Mouse (Mus musculus) thymus, adult 2 months (tissue): ENCODE results near the gene Ciart. TPM values are rescaled to one million over a fixed set of nuclear protein-coding genes. Genes with fewer than 3 reads are reported as not detected.
"Not testable (repeated sequence)": the region's sequence is repeated elsewhere in the genome, so short reads cannot be mapped to it uniquely, and the experiment has no call there.

Experiments
- DNase-seq: peaks from one replicate; pipeline ENCODE4 v3.0.0; 2021
- H3K27ac ChIP-seq: fragments of 200-500 bp; 2 replicates; pipeline ENCODE4 v1.5.1; 2012; ENCODE audit warnings: low read length, control low read depth; ENCODE audit not compliant: control insufficient read depth, insufficient read depth
- H3K27me3 ChIP-seq: fragments of 200-500 bp; 2 replicates; pipeline ENCODE4 v1.6.1; 2012; ENCODE audit warnings: mild to moderate bottlenecking, low read length, moderate library complexity, mixed read lengths; ENCODE audit not compliant: control insufficient read depth, insufficient read depth
- H3K36me3 ChIP-seq: fragments of 200-500 bp; 2 replicates; pipeline ENCODE4 v1.6.1; 2012; ENCODE audit warnings: mild to moderate bottlenecking, low read length, moderate library complexity; ENCODE audit not compliant: control insufficient read depth, insufficient read depth
- H3K4me1 ChIP-seq: fragments of 200-500 bp; replicated peaks from 2 replicates; pipeline ENCODE4 v1.6.1; 2012; ENCODE audit warnings: low read length; ENCODE audit not compliant: control insufficient read depth, insufficient read depth
- H3K4me3 ChIP-seq: fragments of 200-500 bp; 2 replicates; pipeline ENCODE4 v1.5.1; 2012; ENCODE audit warnings: mild to moderate bottlenecking, low read length, control low read depth, moderate library complexity; ENCODE audit not compliant: control insufficient read depth, insufficient read depth
- CTCF ChIP-seq: fragments of 200-500 bp; IDR thresholded peaks from 2 replicates; pipeline ENCODE4 v1.5.1; 2012; ENCODE audit warnings: mild to moderate bottlenecking, control low read depth, low read length, moderate library complexity, borderline replicate concordance; ENCODE audit not compliant: control insufficient read depth, poor library complexity, insufficient read depth; ENCODE audit errors: extremely low read depth
- POLR2A ChIP-seq: fragments of 200-500 bp; IDR thresholded peaks from 2 replicates; pipeline ENCODE4 v1.6.1; 2012; ENCODE audit warnings: mild to moderate bottlenecking, low read length, control low read depth, moderate library complexity; ENCODE audit not compliant: control insufficient read depth, poor library complexity, insufficient read depth; ENCODE audit errors: extremely low read depth
- WGBS: fragments of 180-500 bp; shearing (Covaris S2); methylation state at CpG from one replicate; pipeline ENCODE4 v1.1.7; 2018; 5-methylcytosine and 5-hydroxymethylcytosine counted together
- polyA plus RNA-seq: library from polyadenylated mRNA; depleted of rRNA; stranded (reverse); fragments of >200 nt; gene quantifications from 2 replicates; pipeline ENCODE4 v1.2.3, GENCODE M21; 2012

The Ciart gene
- polyA plus RNA-seq, 1 experiment = 3.1 TPM

- peak within 1 kb of the TSS; percentile 38; the same call in 1 of the 2 replicates for H3K27ac ChIP-seq
- DNase-seq = peak; percentile 95
- TF ChIP-seq POLR2A = peak; percentile 43
- TF ChIP-seq CTCF = peak; percentile 39; the same call in 1 of the 2 replicates
- not testable (repeated sequence) for H3K27me3 ChIP-seq, H3K36me3 ChIP-seq
- peaks cover 28% of the 10 kb centered on the region for H3K4me1 ChIP-seq
- under 1% methylated on average over 27 of the region's 43 CpGs for WGBS
- H3K4me3 ChIP-seq = peak within 1 kb of the TSS; percentile 89
Observed at GRCm38 (mm10) chr3:95893606-95894316, 11.7 kb upstream of the Ciart start, which contains the start of gene Aph1a. Gene Aph1a, plus strand, starts transcription at chr3:95893969.

GRCm38 (mm10) chr3:95893126-95893525 is 11.1 kb upstream of the Ciart start:
- TF ChIP-seq CTCF = no peak
- no peak for TF ChIP-seq POLR2A
- Histone ChIP-seq H3K27me3 (no peaks in the 10 kb centered on the region), H3K27ac (peak overlapping the region; percentile 22; the same call in 1 of the 2 replicates), H3K36me3 (0 out of 2 replicates have a peak, but pooled peaks cover 4% of the 10 kb centered on the region), H3K4me3 (no peak overlapping the region), H3K4me1 (peaks cover 28% of the 10 kb centered on the region)
- 7% methylated on average over 7 of the region's 7 CpGs for WGBS
- DNase-seq = no peak

DNA sequence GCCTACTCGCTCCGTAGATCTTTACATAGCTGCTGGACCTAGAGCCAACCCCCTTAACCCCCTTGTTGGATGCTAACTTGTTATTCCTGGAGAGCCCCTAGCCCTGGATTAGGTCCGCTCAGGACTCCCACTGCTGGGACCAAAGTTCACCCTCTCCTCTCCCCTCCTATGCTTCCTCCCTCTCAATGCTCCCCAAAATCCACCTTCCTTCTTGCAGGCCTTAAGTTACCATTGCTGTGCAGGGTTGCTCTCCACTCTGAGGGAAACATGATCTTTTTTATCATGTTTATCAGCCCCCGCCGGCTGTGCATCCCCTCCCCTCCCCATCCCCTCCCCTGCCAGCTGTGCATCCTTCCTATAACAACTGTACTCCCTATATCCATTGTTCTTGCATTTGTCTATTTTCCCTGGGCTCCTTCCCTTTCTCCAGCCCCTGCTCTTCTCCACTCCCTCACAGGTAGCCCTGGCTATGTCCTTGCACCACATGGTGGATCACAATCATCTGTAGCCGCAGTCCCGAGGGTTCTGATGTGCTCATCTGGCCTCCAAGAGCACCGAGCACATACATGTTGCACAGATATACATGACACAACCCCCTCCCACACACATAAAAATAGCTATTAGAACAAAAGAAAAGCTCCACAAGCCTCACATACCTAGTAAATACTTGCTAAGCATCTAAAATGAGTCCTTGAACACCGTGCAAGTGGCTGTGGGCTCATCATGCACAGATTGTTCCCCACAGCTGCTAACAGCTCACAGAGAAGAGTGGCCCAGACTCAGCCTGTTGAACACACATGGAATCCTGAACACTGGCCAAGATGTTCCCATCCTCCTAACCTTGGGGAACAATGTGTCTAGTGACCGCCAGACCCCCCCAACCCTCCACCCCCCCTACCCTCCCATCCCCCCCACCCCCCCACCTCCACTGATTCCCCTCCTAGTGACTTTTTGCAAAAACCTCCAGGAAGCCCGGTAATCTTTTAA is 10.3 kb upstream of the Ciart start:
- Histone ChIP-seq H3K4me3 (no peak overlapping the region), H3K4me1 (peaks cover 25% of the 10 kb centered on the region), H3K27me3 (no peaks in the 10 kb centered on the region), H3K27ac (peak overlapping the region; percentile 25; the same call in 1 of the 2 replicates), H3K36me3 (no peaks in the 10 kb centered on the region)
- WGBS = 34% methylated on average over 11 of the region's 11 CpGs
- no peak for DNase-seq
- TF ChIP-seq CTCF = no peak
- TF ChIP-seq POLR2A = no peak

DNA sequence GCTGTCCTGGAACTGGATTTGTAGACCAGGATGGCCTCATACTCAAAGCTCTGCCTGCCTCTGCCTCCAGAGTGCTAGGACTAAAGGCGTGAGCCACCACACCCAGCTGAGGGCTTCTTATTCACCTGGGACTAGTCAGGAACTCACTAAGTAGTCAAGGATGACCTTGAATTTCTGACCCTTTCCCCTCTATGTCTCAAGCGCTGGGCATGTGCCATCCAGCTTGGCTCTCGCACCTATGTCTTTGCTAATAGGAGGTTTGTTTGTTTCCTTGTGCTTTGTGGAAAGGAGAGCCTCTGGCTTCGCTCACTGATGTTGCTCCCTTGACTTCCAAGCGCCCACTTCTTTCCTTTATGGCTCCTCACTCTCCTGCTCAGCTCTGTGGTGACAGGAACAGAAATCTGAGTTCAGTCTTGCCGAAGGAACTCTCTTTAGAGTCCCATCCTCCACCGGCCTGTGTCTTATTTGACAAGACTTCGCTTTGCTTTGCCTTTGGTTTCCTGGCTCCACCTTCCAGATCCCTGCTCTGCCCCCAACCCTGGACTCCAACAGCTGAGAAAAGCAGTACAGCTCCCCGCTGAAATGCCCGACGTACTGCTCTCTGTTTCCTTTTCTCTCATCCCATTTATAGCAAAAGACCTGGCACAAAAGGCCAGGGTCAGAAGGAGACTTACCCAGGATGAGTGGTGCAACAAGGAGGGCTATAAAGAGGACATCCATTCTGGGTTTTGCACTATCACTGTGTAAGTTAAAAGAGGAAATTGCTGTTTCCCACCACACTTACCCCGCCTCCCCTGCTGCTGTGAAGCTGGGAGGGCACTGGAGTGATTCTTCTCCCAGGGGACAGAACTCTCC is 9.4 kb upstream of the Ciart start, which contains the start of gene BC028528:
BC028528 (minus strand) TSS at position 795 of the 855 bp plus-strand sequence.
- H3K36me3 ChIP-seq = no peaks in the 10 kb centered on the region
- H3K4me3 ChIP-seq = no peak within 1 kb of the TSS
- H3K4me1 ChIP-seq = peaks cover 25% of the 10 kb centered on the region
- TF ChIP-seq POLR2A = no peak
- TF ChIP-seq CTCF = no peak
- peak within 1 kb of the TSS; percentile 25; the same call in 1 of the 2 replicates for H3K27ac ChIP-seq
- no peaks in the 10 kb centered on the region for H3K27me3 ChIP-seq
- peak; percentile 32 for DNase-seq
- 21% methylated on average over 12 of the region's 12 CpGs for WGBS

DNA sequence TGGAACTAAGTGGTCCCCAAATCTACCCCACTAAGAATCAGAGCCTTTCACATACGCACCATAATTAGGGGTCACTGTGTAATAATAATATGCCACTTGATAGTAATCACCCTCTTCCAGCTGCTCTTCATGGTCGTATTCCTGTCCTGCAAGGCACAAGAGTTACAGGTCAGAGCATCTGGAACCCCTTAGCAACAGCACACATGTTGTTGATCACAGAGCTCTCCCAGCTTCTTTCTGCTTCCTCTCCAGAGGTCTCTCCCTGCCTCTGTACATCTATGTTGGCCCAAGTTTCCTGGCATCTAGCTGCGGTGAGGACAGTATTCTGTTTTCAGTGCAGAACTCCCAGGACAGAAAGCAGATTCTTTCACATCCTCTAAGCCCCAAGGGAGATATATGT is 7.6 kb upstream of the Ciart start:
- TF ChIP-seq POLR2A = no peak
- no peak for TF ChIP-seq CTCF
- Histone ChIP-seq H3K27ac (no peak overlapping the region), H3K36me3 (no peaks in the 10 kb centered on the region), H3K27me3 (no peaks in the 10 kb centered on the region), H3K4me1 (peaks cover 21% of the 10 kb centered on the region), H3K4me3 (no peak overlapping the region)
- 93% methylated on average over 3 of the region's 3 CpGs for WGBS
- DNase-seq = no peak
